Mouse (Mus musculus) neural tube, embryonic 14.5 days (tissue): ENCODE measurements at regions not wholly inside any gene's neighbourhood (a gene's known extent, or its start where the extent isn't known, plus 50 kb on each side); places are given as distances from the start of the nearest gene placed in this dataset.
A peak's percentile ranks its signal among the peaks of the same experiment; 100 is the strongest.

ENCODE experiments used
- ATAC-seq: fragments of 200-750 bp; cut with Nextera tagmentation; 2 replicates; pipeline ENCODE4 v1.8.0; 2017; ENCODE audit warnings: low read depth, mild to moderate bottlenecking, moderate TSS enrichment, moderate library complexity
- H3K27ac ChIP-seq: fragments of 300-500 bp; sonication (generic); 2 replicates; pipeline ENCODE4 v1.5.1; 2014; ENCODE audit warnings: low read depth, mild to moderate bottlenecking, control low read depth, low read length, moderate library complexity, mixed read lengths
- H3K27me3 ChIP-seq: fragments of 300-500 bp; sonication (generic); 2 replicates; pipeline ENCODE4 v1.6.1; 2014; ENCODE audit warnings: low read length; ENCODE audit not compliant: control insufficient read depth, insufficient read depth
- H3K36me3 ChIP-seq: fragments of 300-500 bp; sonication (generic); 2 replicates; pipeline ENCODE4 v1.6.1; 2014; ENCODE audit warnings: low read length, mixed read lengths; ENCODE audit not compliant: control insufficient read depth, insufficient read depth
- H3K4me1 ChIP-seq: fragments of 300-500 bp; sonication (generic); 2 replicates; pipeline ENCODE4 v1.6.1; 2014; ENCODE audit warnings: low read length; ENCODE audit not compliant: control insufficient read depth, insufficient read depth
- H3K4me2 ChIP-seq: fragments of 300-500 bp; sonication (generic); 2 replicates; pipeline ENCODE4 v1.6.1; 2014; ENCODE audit warnings: mild to moderate bottlenecking, low read depth, low read length, control low read depth
- H3K4me3 ChIP-seq: fragments of 300-500 bp; sonication (generic); 2 replicates; pipeline ENCODE4 v1.5.1; 2014; ENCODE audit warnings: low read depth, low read length, control low read depth, mixed read lengths
- H3K9ac ChIP-seq: fragments of 300-500 bp; sonication (generic); replicated peaks from 2 replicates; pipeline ENCODE4 v1.6.1; 2014; ENCODE audit warnings: low read depth, mild to moderate bottlenecking, control low read depth, low read length, mixed read lengths
- H3K9me3 ChIP-seq: fragments of 300-500 bp; sonication (generic); 2 replicates; pipeline ENCODE4 v1.6.1; 2016; ENCODE audit warnings: low read length; ENCODE audit not compliant: control insufficient read depth
- WGBS: fragments of 180-500 bp; shearing (Covaris S2); extraction: QIAGEN DNeasy Blood & Tissue Kit; methylation state at CpG from one replicate; pipeline ENCODE4 v1.1.7; 2014; 5-methylcytosine and 5-hydroxymethylcytosine counted together

DNA sequence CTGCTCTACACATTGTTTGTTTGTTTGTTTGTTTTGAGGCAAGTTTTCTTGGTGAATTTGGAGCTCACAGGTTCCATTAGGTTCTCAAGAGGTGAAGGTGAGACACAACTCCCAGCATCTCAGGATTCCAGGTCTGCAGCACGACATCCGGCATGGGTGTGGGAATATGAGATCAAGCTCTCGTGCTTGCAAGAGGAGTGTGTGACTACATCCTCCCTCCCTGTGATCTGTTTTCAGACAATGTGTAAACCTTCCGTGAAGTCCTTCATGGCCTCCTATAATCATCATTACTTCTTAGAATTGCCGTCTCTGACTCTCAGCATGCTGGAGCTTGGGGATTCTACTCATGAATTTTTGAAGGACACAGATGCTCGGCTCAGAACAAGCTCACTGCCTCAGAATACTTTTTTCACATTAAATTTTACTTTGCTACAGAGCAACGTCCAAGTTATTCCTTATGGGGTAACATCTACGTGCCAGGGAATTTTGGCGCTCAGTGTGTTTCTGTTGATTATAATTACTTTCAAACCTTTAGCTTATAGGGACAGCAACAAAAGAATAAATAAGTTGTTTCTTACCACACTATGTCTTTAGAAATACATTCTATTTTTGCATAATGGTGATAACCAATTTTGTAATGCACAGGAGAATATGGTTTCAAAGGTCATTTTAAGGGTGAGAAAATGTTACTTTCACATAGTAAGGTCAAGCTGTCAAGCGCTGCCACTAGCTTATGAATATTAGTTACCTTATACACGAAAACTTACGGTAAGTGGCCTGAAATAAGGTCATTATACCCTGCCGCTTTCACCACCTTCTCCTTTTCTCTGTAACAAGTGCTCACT lies 220.6 kb downstream of the Spry2 start:
- Histone ChIP-seq H3K27ac (no peak overlapping the region), H3K4me3 (no peak overlapping the region), H3K9ac (no peak overlapping the region), H3K36me3 (no peaks in the 10 kb centered on the region), H3K4me1 (no peaks in the 10 kb centered on the region), H3K27me3 (no peaks in the 10 kb centered on the region), H3K4me2 (no peak overlapping the region), H3K9me3 (no peaks in the 10 kb centered on the region)
- no peak for ATAC-seq
- 35% methylated on average over 13 of the region's 13 CpGs for WGBS

DNA sequence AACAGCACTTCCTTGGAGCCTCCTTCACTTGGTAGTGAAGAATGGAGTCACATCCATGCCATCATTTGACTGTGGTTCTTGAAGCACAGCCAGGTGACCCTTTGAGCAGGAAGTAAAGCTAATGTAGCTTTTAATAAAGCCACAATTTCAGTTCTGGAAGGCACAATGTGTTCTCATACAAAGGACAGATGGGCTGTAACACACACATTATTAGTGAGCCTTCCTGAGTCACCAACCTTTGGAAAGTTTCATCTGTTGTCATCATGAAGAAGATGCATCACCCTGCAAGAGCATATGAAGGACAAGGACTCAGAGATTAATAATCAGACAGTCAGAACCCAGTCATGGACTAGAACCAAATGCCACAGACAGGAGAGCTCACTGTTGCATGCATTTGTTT lies 221.6 kb downstream of the Spry2 start:
- Histone ChIP-seq H3K4me3 (no peak overlapping the region), H3K9ac (no peak overlapping the region), H3K27me3 (no peaks in the 10 kb centered on the region), H3K36me3 (no peaks in the 10 kb centered on the region), H3K4me1 (no peaks in the 10 kb centered on the region), H3K9me3 (no peaks in the 10 kb centered on the region), H3K27ac (no peak overlapping the region), H3K4me2 (no peak overlapping the region)
- ATAC-seq, result no peak

DNA sequence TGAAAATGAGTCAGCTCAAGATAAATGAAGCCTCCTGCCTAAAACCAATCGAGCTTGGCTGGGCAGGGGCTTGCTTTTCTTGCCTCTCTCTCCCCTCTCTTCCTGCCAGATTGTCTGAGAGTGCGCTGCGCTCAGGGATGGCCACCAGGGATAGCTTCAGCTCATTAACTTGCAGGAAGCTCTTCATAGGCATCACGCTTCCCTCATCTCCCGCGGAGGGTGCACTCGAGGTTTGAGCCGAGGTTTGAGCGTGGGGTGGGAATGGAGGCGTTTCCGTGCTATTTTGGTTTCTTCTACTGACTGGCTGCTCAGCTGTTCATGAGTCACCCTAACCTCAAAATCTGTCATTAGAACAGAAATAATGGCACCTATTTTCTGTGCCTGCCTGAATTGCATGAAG lies 227.7 kb downstream of the Spry2 start:
- WGBS, result 24% methylated on average over 11 of the region's 11 CpGs
- H3K9me3 ChIP-seq, result no peaks in the 10 kb centered on the region
- 0 out of 2 replicates have a peak overlapping the region, but pooled peaks have one; percentile 11 for H3K9ac ChIP-seq
- no peaks in the 10 kb centered on the region for H3K4me1 ChIP-seq
- ATAC-seq, result peak; percentile 60; the same call in 1 of the 2 replicates
- H3K27ac ChIP-seq, result no peak overlapping the region
- no peaks in the 10 kb centered on the region for H3K36me3 ChIP-seq
- H3K4me2 ChIP-seq, result peak overlapping the region; percentile 29; the same call in 1 of the 2 replicates
- no peaks in the 10 kb centered on the region for H3K27me3 ChIP-seq
- H3K4me3 ChIP-seq, result no peak overlapping the region

DNA sequence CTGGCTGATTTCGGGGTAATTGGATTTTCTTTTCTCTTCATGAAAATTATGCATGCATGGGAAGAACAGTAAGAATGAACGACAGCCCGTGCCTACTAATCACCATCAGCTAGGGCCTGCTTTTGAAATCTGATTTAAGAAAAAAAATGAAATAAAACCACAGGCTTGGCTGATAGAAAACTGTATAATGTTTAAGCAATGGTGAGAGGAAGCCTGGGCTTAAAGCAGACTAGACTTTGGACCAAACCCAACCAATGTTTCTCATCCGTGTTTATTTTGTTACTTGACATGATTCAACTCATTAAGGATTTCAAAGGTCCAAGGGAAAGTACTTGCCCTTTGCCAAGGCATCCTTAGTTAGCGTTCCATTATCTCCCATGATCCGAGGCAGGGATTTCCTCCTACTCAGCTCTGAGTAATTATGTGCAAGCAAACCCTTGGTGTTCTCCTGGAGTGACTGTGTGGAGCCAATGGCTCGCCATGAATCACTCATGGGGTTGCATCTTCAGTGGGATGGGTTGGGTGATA lies 231.9 kb downstream of the Spry2 start:
- no peaks in the 10 kb centered on the region for H3K27me3 ChIP-seq
- H3K9me3 ChIP-seq, result no peaks in the 10 kb centered on the region
- WGBS, result 65% methylated on average over 7 of the region's 7 CpGs
- H3K27ac ChIP-seq, result no peak overlapping the region
- no peak for ATAC-seq
- H3K4me2 ChIP-seq, result no peak overlapping the region
- H3K36me3 ChIP-seq, result no peaks in the 10 kb centered on the region
- H3K4me3 ChIP-seq, result no peak overlapping the region
- H3K9ac ChIP-seq, result no peak overlapping the region
- H3K4me1 ChIP-seq, result no peaks in the 10 kb centered on the region

DNA sequence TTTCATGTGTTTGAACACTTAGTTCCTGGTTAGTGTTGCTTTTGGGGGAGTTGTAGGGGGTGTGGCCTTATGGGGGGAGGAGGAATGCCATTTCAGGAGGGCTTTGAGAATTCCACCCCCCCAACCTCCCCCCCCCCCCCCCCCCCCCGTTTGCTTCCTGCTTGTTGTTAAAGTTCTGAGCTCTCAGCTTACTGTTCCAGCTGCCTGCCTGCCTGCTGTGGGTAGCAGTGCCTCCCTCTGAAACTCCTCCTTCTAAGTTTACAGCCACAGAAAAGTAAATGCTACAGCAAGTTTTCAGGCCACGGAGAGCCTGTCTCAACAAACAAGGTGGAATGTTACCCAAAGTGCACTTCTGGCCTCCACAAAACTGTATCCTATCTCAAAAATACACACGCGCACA lies 233.1 kb downstream of the Spry2 start:
- Histone ChIP-seq H3K36me3 (no peaks in the 10 kb centered on the region), H3K4me1 (no peaks in the 10 kb centered on the region), H3K9ac (no peak overlapping the region), H3K4me2 (no peak overlapping the region), H3K27ac (no peak overlapping the region), H3K27me3 (no peaks in the 10 kb centered on the region), H3K9me3 (no peaks in the 10 kb centered on the region), H3K4me3 (no peak overlapping the region)
- WGBS, result 82% methylated on average over 3 of the region's 4 CpGs
- ATAC-seq, result no peak

DNA sequence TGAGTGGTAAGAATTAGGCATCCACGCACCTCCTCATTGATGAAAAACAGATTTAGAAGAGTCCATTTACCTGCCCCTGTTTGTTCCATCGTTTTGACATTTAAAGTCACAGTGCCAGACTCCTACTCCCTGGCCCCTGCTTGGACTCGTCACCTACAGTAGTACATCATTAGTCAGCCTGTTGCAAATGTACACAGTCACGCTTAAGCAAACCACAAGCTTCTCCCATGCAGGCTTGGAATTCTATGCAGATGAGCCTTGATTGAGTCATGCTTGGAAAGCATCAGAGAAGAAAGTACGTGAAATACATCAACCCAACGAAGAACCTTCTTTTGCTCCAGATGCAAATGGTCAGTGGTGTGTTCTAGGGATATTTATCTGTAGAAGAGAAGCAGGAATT lies 233.8 kb downstream of the Spry2 start:
- H3K27me3 ChIP-seq, result no peaks in the 10 kb centered on the region
- no peak overlapping the region for H3K4me2 ChIP-seq
- H3K9me3 ChIP-seq, result no peaks in the 10 kb centered on the region
- no peak overlapping the region for H3K4me3 ChIP-seq
- 91% methylated on average over 6 of the region's 6 CpGs for WGBS
- no peak for ATAC-seq
- H3K36me3 ChIP-seq, result no peaks in the 10 kb centered on the region
- no peak overlapping the region for H3K9ac ChIP-seq
- H3K4me1 ChIP-seq, result no peaks in the 10 kb centered on the region
- no peak overlapping the region for H3K27ac ChIP-seq

DNA sequence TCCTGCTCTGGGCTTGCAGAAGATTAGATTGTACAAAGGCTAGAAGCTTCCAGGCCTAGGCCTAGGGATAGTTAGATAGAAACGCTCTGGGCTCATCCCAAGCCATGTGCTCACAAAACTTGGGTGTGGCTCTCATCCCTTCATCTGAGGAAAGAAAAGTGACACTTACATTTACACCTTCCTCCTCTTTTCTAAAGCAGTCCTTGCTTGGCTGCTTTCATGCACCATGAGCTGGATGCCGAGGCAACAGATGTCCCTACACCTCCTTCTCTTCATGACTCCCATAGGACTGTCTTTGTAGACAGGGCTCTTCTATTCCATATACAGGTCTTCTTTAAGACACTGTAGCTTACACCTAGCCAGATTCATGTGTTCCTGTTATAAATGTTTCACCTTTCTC lies 238.3 kb downstream of the Spry2 start:
- no peaks in the 10 kb centered on the region for H3K27me3 ChIP-seq
- no peak for ATAC-seq
- 88% methylated on average over 2 of the region's 2 CpGs for WGBS
- H3K9ac ChIP-seq, result no peak overlapping the region
- no peak overlapping the region for H3K4me3 ChIP-seq
- no peaks in the 10 kb centered on the region for H3K36me3 ChIP-seq
- H3K9me3 ChIP-seq, result no peaks in the 10 kb centered on the region
- H3K4me2 ChIP-seq, result no peak overlapping the region
- no peak overlapping the region for H3K27ac ChIP-seq
- H3K4me1 ChIP-seq, result no peaks in the 10 kb centered on the region

DNA sequence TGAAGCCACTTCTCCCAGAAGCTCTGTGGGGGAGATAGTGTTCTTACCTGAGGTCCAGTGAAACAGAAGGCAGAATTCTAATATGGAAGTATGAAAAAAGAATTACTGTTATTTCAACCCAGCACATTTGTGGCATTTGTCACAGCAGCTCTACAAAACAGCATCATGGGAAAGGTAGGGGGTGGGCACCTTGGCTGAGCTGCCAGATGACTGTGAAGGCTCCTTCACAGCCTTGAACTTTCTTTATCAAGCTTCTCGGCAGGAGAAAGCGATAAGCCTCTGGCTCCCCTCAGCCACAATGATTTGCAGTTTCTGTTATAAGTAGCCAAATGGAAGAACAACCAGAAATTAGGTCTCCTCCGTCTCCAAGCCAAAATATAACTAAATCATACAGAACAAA lies 249.5 kb downstream of the Spry2 start:
- H3K4me1 ChIP-seq, result no peaks in the 10 kb centered on the region
- ATAC-seq, result no peak
- no peaks in the 10 kb centered on the region for H3K27me3 ChIP-seq
- H3K4me2 ChIP-seq, result no peak overlapping the region
- WGBS, result 86% methylated on average over 3 of the region's 3 CpGs
- H3K36me3 ChIP-seq, result no peaks in the 10 kb centered on the region
- H3K4me3 ChIP-seq, result no peak overlapping the region
- no peak overlapping the region for H3K27ac ChIP-seq
- H3K9me3 ChIP-seq, result no peaks in the 10 kb centered on the region
- H3K9ac ChIP-seq, result no peak overlapping the region

DNA sequence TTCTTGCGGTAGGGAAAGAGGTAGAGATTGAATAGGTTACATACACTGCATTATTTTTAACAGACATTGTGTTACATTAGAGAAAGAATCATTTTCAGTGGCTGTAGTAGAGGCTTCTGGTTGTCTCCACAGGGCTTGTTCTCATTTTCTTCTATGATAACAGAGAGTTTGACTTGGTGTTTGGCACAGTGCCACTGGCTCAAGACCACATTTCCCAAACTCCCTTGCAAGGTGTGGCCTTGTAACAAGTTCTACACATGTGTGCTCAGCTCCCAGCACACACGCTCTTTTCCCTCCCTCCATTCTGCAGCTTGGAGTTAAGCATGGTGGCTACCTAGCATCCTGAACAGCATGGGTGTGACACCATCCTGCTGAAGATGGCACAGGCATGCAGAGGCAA lies 252.2 kb downstream of the Spry2 start:
- Histone ChIP-seq H3K9me3 (no peaks in the 10 kb centered on the region), H3K4me3 (no peak overlapping the region)

More for the DNA sequence above, 252.2 kb downstream of the Spry2 start:
- Histone ChIP-seq H3K36me3 (no peaks in the 10 kb centered on the region), H3K27me3 (no peaks in the 10 kb centered on the region), H3K27ac (no peak overlapping the region), H3K9ac (no peak overlapping the region), H3K4me2 (no peak overlapping the region), H3K4me1 (no peaks in the 10 kb centered on the region)
- no peak for ATAC-seq
- WGBS, result 82% methylated on average over 2 of the region's 2 CpGs
